Mouse (Mus musculus) midbrain, embryonic 10.5 days (tissue): Measurements from ENCODE around the gene Nlrc4. TPM values are rescaled to one million over a fixed set of nuclear protein-coding genes. Genes with fewer than 3 reads are reported as not detected.

ENCODE experiments used
- DNase-seq: peaks from one replicate; pipeline ENCODE4 v3.0.0-alpha.2; 2017; ENCODE audit warnings: low spot score
- H3K27ac ChIP-seq: fragments of 300-500 bp; sonication (generic); replicated peaks from 2 replicates; pipeline ENCODE4 v1.5.1; 2016; ENCODE audit warnings: mild to moderate bottlenecking
- H3K27me3 ChIP-seq: fragments of 300-500 bp; sonication (generic); 2 replicates; pipeline ENCODE4 v1.6.1; 2016; ENCODE audit warnings: low read depth, mild to moderate bottlenecking; ENCODE audit not compliant: poor library complexity, severe bottlenecking
- H3K36me3 ChIP-seq: fragments of 300-500 bp; sonication (generic); 2 replicates; pipeline ENCODE4 v1.6.1; 2016; ENCODE audit warnings: mild to moderate bottlenecking, moderate library complexity
- H3K4me1 ChIP-seq: fragments of 300-500 bp; sonication (generic); 2 replicates; pipeline ENCODE4 v1.6.1; 2016
- H3K4me3 ChIP-seq: fragments of 300-500 bp; sonication (generic); 2 replicates; pipeline ENCODE4 v1.5.1; 2016; ENCODE audit warnings: mild to moderate bottlenecking, moderate library complexity
- H3K9me3 ChIP-seq: fragments of 300-500 bp; sonication (generic); replicated peaks from 2 replicates; pipeline ENCODE4 v1.6.1; 2016; ENCODE audit warnings: mild to moderate bottlenecking
- WGBS: fragments of 180-500 bp; shearing (Covaris S2); methylation state at CpG from one replicate; pipeline ENCODE4 v1.1.7; 2016; 5-methylcytosine and 5-hydroxymethylcytosine counted together
- polyA plus RNA-seq: library from polyadenylated mRNA; unstranded; fragments of >200 nt; fragmentation: Nextera tagmentation; extraction: Ambion mirVana; gene quantifications from 2 replicates; pipeline ENCODE4 v1.2.1, GENCODE M21; 2016

Gene Nlrc4
- polyA plus RNA-seq, 1 experiment from 2014 or later = 0.20 TPM

DNA sequence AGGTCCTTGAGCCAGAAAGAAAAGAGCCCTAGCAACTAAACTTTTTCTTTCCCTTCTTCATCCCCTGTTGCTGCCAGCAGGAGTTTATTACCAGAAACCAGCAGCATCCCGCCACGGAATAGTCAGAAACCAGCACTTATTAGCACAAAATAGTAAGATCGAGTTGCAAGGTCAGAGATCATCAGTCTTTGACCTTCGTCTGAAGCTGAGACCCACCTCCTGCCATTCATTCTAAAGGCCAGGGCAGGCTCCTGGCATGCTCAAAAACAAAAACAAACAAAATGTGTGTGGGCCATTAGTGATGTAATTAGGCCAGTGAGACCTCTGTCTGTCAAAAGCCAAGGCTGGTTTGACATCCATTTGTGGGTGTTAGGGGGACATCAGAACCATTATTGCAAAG, 40.8 kb downstream of the Nlrc4 start:
- Histone ChIP-seq H3K9me3 (no peaks in the 10 kb centered on the region), H3K27me3 (no peaks in the 10 kb centered on the region), H3K4me3 (no peak overlapping the region), H3K27ac (no peak overlapping the region), H3K36me3 (peaks cover 89% of the 10 kb centered on the region), H3K4me1 (peaks cover 5% of the 10 kb centered on the region; the same call in 1 of the 2 replicates)
- 40% methylated on average over 4 of the region's 4 CpGs for WGBS
- DNase-seq = no peak

DNA sequence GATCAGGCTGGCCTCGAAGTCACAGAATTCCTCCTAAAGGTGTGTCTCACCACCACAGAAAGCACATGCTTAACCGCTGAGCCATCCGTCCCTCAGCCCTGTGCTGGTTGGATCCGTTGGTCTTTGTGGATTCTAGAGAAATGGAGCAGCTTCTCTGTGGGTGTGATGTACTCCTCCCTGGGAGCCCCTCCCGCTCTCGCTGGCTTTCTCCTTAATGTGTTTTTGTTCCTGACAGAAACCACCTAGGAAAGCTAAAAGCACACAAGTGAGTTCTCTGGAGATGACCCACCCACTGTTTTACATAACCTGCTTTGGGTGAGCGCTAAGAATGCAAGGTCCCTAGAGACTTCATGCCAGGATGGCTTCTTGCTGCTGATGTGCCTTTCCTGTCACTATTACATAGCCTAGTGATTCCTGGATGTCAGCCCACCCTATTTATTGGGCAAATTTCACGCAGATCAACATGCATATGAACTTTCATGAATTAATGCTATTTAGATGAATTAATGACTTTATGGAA, 42.0 kb downstream of the Nlrc4 start:
- peaks cover 5% of the 10 kb centered on the region; the same call in 1 of the 2 replicates for H3K4me1 ChIP-seq
- no peak overlapping the region for H3K4me3 ChIP-seq
- H3K27me3 ChIP-seq = no peaks in the 10 kb centered on the region
- no peak overlapping the region for H3K27ac ChIP-seq
- no peak for DNase-seq
- H3K36me3 ChIP-seq = peaks cover 89% of the 10 kb centered on the region
- 87% methylated on average over 8 of the region's 8 CpGs for WGBS
- H3K9me3 ChIP-seq = no peaks in the 10 kb centered on the region

DNA sequence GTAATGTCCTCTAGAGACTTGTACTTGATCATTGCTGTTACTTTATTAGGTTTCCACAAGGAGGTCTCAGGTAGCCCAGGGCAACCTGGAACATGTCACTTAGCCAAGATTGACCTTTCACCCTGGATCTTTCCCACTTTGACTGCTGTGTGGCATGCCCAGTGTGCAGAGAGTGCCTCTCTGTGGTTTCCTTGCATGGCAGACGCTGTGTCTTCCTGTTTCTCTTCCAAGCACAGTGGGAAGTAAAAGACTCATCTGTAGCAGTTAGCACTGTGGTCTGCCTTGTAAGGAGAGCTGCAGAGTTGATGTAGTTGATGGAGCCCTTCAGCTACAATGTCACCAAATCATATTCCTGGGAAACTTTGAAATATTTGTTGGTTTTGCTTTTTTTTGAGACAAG, 44.3 kb downstream of the Nlrc4 start:
- Histone ChIP-seq H3K9me3 (no peaks in the 10 kb centered on the region), H3K27me3 (no peaks in the 10 kb centered on the region), H3K36me3 (peaks cover 89% of the 10 kb centered on the region), H3K4me1 (peaks cover 5% of the 10 kb centered on the region; the same call in 1 of the 2 replicates), H3K4me3 (no peak overlapping the region), H3K27ac (no peak overlapping the region)
- no peak for DNase-seq
- WGBS = 76% methylated on average over 1 of the region's 1 CpGs

DNA sequence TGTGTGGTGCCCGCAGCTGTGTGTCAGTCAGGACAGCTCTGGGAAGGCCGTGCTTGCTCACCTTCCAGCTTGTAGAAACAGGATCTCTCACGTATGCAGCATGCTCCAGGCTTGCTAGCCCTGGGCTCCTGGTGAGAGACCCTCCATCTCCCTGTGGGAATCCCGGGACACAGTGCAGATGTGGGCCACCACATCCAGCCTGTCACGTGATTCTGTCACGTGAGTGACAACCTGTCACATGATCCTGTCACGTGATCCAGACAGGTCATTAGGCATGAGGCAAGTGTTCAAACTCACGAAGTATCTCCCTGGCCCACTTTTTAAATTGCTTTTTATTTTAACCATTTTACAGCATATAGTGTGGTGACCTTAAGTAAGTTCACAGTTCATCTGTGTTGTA, 45.6 kb downstream of the Nlrc4 start:
- no peak for DNase-seq
- H3K4me3 ChIP-seq = no peak overlapping the region
- H3K27ac ChIP-seq = no peak overlapping the region
- H3K36me3 ChIP-seq = peaks cover 88% of the 10 kb centered on the region
- WGBS = 92% methylated on average over 8 of the region's 8 CpGs
- H3K27me3 ChIP-seq = no peaks in the 10 kb centered on the region
- H3K4me1 ChIP-seq = peaks cover 5% of the 10 kb centered on the region; the same call in 1 of the 2 replicates
- no peaks in the 10 kb centered on the region for H3K9me3 ChIP-seq

DNA sequence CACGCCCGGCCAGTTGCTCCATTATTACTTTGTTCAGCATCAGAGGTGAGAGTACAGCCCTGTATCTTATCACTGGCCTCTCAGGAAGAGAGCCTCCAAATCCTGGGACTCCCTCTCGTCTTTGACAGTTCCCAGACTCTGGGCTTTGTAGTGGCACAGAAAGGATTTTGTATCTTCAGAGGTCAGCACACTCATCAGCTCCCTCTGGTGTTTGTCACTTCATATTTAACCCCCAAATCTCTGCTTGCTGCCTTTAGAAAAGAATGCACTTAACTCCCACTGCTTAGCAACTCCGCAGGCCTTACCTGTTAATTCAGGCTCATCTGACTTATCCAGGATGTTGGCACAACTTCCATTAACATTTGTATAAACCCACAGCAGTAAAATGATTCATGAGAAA, 49.2 kb downstream of the Nlrc4 start:
- 67% methylated on average over 4 of the region's 4 CpGs for WGBS
- Histone ChIP-seq H3K9me3 (no peaks in the 10 kb centered on the region), H3K36me3 (peaks cover 88% of the 10 kb centered on the region), H3K27ac (no peak overlapping the region), H3K4me1 (no peaks in the 10 kb centered on the region), H3K4me3 (no peak overlapping the region), H3K27me3 (no peaks in the 10 kb centered on the region)
- no peak for DNase-seq

DNA sequence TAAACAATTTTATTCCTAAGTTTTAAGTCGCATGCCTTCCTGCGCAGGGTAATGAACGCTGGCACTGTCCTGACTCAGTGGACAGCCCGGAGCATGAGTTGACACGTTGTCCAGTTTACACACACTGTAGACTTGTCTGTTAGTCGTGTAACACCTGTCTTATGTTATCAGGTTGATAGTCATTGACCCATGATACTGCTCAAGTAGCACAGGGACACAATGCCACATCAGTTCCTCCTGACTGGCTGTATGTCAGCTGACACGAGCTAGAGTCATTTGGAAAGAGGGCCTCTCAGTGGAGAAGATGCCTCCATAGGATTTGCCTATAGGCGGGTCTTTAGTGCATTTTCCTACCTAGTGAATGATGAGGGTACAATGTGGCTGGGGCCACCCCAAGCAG, 52.5 kb downstream of the Nlrc4 start:
- H3K4me1 ChIP-seq = no peaks in the 10 kb centered on the region
- DNase-seq = no peak
- WGBS = 92% methylated on average over 8 of the region's 8 CpGs
- H3K4me3 ChIP-seq = no peak overlapping the region
- H3K9me3 ChIP-seq = no peaks in the 10 kb centered on the region
- H3K36me3 ChIP-seq = peaks cover 86% of the 10 kb centered on the region
- H3K27me3 ChIP-seq = no peaks in the 10 kb centered on the region
- H3K27ac ChIP-seq = no peak overlapping the region

DNA sequence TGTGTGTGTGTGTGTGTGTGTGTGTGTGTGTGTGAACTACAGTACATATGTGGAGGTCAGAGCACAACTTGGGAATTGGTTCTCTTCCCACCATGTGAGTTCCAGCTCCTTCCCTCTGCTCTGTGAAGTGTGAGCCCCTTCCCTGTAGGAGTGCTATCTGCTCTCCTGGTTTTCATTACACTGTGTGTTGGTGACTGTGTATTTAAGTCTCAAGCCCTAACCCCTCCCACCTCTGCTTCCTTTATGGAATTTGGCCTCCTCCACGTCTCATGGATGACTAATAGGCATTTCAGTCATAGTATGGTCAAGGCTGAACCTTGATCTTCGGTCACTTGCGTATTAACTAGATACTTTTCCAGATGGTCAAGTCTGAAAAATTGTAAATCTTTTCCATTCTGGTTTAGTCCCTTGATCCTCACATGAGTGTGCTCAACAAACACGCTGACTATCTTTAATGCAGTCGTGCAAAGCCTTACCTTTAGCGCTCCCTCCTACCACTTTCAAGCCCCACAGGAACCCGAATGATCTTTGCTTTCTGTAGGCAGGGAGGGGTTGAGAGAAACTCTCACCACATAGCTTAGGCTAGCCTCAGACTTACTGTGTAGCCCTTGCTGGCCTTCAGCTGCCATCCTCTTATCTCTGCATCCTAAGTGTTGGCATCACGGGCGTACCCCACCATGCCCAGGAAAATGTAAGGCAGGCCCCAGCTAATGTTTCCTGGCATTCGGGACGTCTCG, 56.3 kb downstream of the Nlrc4 start:
- Histone ChIP-seq H3K36me3 (peaks cover 57% of the 10 kb centered on the region), H3K27ac (no peak overlapping the region), H3K27me3 (no peaks in the 10 kb centered on the region), H3K4me1 (no peaks in the 10 kb centered on the region), H3K9me3 (no peaks in the 10 kb centered on the region), H3K4me3 (no peak overlapping the region)
- DNase-seq = no peak
- WGBS = 94% methylated on average over 12 of the region's 12 CpGs

DNA sequence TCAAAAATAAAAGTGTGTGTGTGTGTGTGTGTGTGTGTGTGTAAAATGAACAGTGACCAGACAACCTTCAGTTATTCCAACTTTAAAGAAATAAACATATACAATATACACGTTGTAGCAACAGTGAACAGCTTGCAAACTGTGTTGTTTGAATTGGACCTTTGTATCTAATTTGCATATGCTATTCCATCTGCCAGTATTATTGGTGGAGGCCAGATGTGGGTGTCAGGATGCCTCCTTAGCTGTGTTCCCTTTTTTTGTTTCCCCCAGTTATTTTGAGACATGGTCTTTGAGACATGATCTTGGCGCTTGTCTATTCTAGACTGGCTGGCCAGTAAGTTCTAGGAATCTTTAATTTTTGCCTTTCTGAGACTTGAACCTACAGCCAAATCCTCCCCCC, 61.8 kb downstream of the Nlrc4 start:
- DNase-seq = no peak
- 90% methylated on average over 2 of the region's 2 CpGs for WGBS
- no peak overlapping the region for H3K27ac ChIP-seq
- peaks cover 15% of the 10 kb centered on the region for H3K4me1 ChIP-seq
- H3K4me3 ChIP-seq = peak overlapping the region; percentile 78; the same call in 1 of the 2 replicates
- peaks cover 5% of the 10 kb centered on the region for H3K36me3 ChIP-seq
- H3K9me3 ChIP-seq = no peaks in the 10 kb centered on the region
- no peaks in the 10 kb centered on the region for H3K27me3 ChIP-seq

DNA sequence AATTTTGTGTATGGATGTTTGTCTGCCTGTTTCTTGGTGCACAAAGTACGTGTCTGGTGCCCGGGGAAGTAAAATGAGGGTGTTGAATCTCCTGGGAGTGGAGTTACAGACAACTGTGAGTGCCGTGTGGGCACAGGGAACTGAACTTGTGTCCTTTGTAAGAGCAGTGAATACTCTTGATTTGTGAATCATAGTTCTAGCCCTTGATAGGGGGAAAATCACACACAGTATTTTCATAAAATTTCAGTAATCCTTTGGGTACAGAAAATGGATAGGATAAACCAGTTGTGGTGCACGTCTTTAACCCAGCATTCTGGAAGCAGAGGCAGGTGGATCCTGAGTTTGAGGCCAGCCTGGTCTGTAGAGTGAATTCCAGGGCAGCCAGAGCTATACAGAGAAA, 62.2 kb downstream of the Nlrc4 start:
- H3K9me3 ChIP-seq = no peaks in the 10 kb centered on the region
- DNase-seq = no peak
- peaks cover 15% of the 10 kb centered on the region for H3K4me1 ChIP-seq
- H3K27ac ChIP-seq = no peak overlapping the region
- H3K27me3 ChIP-seq = no peaks in the 10 kb centered on the region
- peak overlapping the region; percentile 78; the same call in 1 of the 2 replicates for H3K4me3 ChIP-seq
- H3K36me3 ChIP-seq = peaks cover 1% of the 10 kb centered on the region
- WGBS = 89% methylated on average over 4 of the region's 4 CpGs

DNA sequence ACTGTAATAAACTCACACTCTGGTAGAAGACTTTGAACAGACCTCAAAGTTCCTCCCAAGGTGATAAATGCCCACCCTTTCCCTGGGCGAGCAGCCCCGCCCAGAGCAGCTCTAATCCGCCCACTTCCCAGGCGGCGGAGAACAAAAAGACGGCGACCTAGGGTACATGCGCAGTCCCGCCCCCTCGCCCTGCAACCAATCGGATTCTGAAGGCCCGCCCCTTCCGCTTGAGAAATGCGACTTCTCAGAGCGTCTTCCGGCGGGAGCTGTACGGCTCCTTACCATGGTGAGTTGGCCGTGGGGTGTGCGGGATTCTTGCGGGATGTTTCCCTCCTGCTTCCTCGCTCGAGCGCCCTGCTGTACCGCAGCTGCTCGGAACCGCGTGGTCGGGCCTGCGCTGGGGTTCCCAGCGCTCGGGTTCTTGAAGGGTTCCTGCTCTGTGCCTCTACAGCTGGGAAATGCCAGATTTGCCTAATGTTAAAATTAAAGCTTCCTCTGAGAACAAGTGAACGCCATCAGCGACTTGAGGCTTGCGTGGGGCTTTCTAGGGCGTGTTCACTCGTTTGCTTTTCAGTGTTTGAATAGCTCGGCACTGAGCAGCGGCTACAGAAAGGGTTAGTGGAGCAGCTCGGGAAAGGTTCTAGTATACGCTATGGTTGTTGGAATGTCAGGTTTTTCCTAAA, 63.4 kb downstream of the Nlrc4 start, which contains the start of gene Slc30a6:
Gene Slc30a6 (plus strand): TSS at position 226 of the 683 bp plus-strand sequence.
- Histone ChIP-seq H3K27ac (peak within 1 kb of the TSS; percentile 88), H3K36me3 (no peaks in the 10 kb centered on the region), H3K27me3 (no peaks in the 10 kb centered on the region), H3K4me1 (peaks cover 15% of the 10 kb centered on the region), H3K9me3 (no peaks in the 10 kb centered on the region), H3K4me3 (peak within 1 kb of the TSS; percentile 78)
- under 1% methylated on average over 41 of the region's 41 CpGs for WGBS
- DNase-seq = peak; percentile 96

DNA sequence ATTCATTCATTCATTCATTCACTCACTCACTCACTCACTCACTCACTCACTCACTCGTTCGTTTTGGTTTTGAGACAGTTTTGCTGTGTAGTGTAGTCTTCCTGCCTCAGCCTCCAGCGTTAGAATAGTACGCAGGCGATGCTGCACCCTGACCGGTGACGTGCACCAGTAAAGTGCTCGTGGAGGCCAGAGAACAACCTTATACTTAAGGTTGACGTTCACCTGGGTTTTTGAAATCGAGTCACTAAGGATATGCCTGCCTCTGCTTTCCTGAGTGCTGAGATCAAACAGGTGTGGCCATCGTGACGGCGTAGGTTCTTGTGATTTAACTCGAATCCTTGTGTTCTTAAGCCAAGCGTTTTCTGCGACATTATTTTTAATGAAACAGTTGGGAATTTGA, 64.1 kb downstream of the Nlrc4 start:
- 35% methylated on average over 16 of the region's 16 CpGs for WGBS
- H3K27ac ChIP-seq = peak overlapping the region; percentile 88
- DNase-seq = no peak
- H3K36me3 ChIP-seq = no peaks in the 10 kb centered on the region
- H3K9me3 ChIP-seq = no peaks in the 10 kb centered on the region
- H3K4me3 ChIP-seq = peak overlapping the region; percentile 78
- no peaks in the 10 kb centered on the region for H3K27me3 ChIP-seq
- peaks cover 15% of the 10 kb centered on the region for H3K4me1 ChIP-seq

DNA sequence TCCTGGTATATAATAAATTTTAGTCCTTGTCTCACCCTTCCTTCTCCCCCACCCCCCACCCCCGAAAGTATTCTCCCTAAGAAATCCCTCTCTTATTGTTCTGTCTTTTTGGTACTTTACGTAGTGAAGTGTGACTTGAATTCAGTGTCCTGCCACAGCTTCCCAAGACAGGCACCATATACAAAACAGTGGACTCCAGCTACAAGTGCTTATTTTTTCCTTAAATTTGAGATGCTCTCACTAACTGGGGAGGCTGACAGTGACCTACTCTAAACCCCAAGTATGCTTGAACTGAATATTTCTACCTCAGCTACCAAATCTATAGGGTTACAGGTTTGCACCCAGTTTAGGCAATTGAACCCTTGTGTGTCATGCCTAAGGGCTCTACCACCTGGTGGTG, 64.6 kb downstream of the Nlrc4 start:
- Histone ChIP-seq H3K9me3 (no peaks in the 10 kb centered on the region), H3K36me3 (peaks cover 2% of the 10 kb centered on the region), H3K4me1 (peaks cover 15% of the 10 kb centered on the region), H3K27me3 (no peaks in the 10 kb centered on the region), H3K4me3 (no peak overlapping the region), H3K27ac (no peak overlapping the region; the same call in 1 of the 2 replicates)
- no peak for DNase-seq
- 75% methylated on average over 2 of the region's 2 CpGs for WGBS

DNA sequence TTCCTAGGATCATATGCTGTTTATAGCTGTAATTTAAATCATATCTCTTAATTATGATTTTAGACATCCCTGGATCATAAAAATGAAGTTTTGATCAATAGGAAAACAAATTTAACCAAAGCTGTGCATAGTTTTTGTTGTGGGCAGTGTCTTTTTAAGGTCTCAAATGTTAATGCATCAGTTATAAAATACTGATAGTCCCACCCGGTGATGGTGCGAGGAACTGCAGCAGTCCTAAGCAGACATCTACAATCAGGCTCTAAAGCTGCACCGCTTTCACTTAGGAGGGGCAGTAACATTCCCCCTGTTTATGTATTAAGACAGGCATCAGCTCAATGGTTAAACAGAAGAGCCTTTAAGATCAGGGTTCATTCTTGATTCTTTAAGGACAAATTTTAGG, 69.1 kb downstream of the Nlrc4 start:
- DNase-seq = no peak
- H3K36me3 ChIP-seq = peaks cover 44% of the 10 kb centered on the region
- no peaks in the 10 kb centered on the region for H3K27me3 ChIP-seq
- H3K4me3 ChIP-seq = no peak overlapping the region
- H3K4me1 ChIP-seq = peaks cover 2% of the 10 kb centered on the region
- H3K27ac ChIP-seq = no peak overlapping the region
- H3K9me3 ChIP-seq = no peaks in the 10 kb centered on the region
- WGBS = 84% methylated on average over 3 of the region's 3 CpGs
